Mouse (Mus musculus) limb, embryonic 13.5 days (tissue): ENCODE data around the gene Hnrnpab. TPM values are rescaled to one million over a fixed set of nuclear protein-coding genes. Genes with fewer than 3 reads are reported as not detected.

ENCODE experiments used
- polyA plus RNA-seq: library from polyadenylated mRNA; unstranded; fragments of >200 nt; fragmentation: Nextera tagmentation; extraction: Ambion mirVana; gene quantifications from 2 replicates; pipeline ENCODE4 v1.2.1, GENCODE M21; 2015

Gene Hnrnpab
- polyA plus RNA-seq, 1 experiment from 2014 or later, result 415 TPM

Other genes starting within 250 kb of the Hnrnpab start
- gene Phykpl, start 22.1 kb downstream of the Hnrnpab start, polyA plus RNA-seq, result 16.7 and 17.1 TPM in 2 replicates
- gene Nhp2, start 12.9 kb upstream of the Hnrnpab start, polyA plus RNA-seq, result 129 and 141 TPM in 2 replicates
- gene Rmnd5b, start 29.0 kb upstream of the Hnrnpab start, polyA plus RNA-seq, result 51.8 and 56.1 TPM in 2 replicates
- gene N4bp3, start 44.0 kb upstream of the Hnrnpab start, polyA plus RNA-seq, result 31.1 and 32.4 TPM in 2 replicates
- 3.1 and 3.5 TPM in 2 replicates for gene D930048N14Rik, start 44.1 kb upstream of the Hnrnpab start, polyA plus RNA-seq
- 89.7 and 93.3 TPM in 2 replicates for gene 0610009B22Rik, start 82.0 kb upstream of the Hnrnpab start, polyA plus RNA-seq
- 16.6 and 18.1 TPM in 2 replicates for gene Sec24a, start 156.8 kb upstream of the Hnrnpab start, polyA plus RNA-seq
- 90.5 and 96.8 TPM in 2 replicates for gene Sar1b, start 156.8 kb upstream of the Hnrnpab start, polyA plus RNA-seq